9 mouse cellular contexts compared by ENCODE assay signal in the genomic region with DNA sequence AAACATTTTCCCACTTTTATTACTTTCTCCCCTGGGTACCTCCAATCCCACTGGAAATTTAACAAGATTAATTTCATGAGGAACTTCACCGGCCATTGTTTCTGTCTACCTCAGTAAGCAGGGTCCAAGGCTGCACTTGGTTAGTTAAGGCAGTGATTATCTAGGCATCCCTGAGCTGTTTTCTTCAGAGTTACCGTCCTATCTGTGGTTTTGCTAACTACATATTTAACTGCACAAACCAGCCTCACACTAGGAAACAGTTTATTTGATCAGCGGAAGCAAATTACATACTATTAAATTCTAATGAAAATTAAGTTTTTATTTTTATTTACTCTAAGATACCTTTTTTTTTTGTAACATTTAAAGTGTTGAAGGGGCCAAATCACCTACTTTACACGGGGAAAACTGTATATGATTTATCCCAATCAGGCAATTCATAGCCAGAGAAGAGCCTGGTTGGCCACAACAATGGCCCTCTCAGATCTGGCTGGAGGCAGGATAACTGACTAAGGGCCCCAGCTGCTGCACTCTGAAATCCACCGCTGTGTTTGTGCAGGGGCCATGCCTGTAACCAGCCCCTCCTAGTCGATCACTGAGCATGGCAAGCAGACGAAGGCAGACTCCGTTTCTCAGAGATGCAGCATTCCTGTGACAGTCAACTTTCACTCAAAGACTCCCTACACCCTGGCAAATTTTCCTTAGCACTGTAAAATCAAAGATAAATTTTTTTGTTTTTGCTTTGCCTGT. TPM values are rescaled to one million over a fixed set of nuclear protein-coding genes. Genes with fewer than 3 reads are reported as not detected.
DNase-seq lines count a peak whose midpoint lies in the region; ATAC-seq and TF ChIP-seq lines count a peak whose summit lies in the region.
"Had no signal": no experiment of that assay in that cellular context is flagged by ENCODE, and none has a peak within 500 bp of the region (broad histone marks: within the 10 kb centered on the region; RNA-seq: fewer than 3 reads in every experiment).

No protein-coding gene starts in this region.

- peaks cover 12% of the 10 kb centered on the region for H3K4me1 ChIP-seq in forebrain, embryonic 12.5 days
- H3K4me1 ChIP-seq in midbrain, embryonic 15.5 days, result peaks cover 12% of the 10 kb centered on the region

- H3K4me3 ChIP-seq in layer of hippocampus, adult 2 months, result no peak overlapping the region; the same call in 1 of the 2 replicates
- no peak overlapping the region for H3K4me3 ChIP-seq in forebrain, embryonic 12.5 days (replicated peaks)
- no peak overlapping the region for H3K4me3 ChIP-seq in midbrain, embryonic 15.5 days

- no peak overlapping the region for H3K4me2 ChIP-seq in forebrain, embryonic 12.5 days
- no peak overlapping the region for H3K4me2 ChIP-seq in midbrain, embryonic 15.5 days

- H3K27me3 ChIP-seq in forebrain, embryonic 12.5 days, result no peaks in the 10 kb centered on the region
- no peaks in the 10 kb centered on the region for H3K27me3 ChIP-seq in midbrain, embryonic 15.5 days (replicated peaks)

- TF ChIP-seq CTCF in layer of hippocampus, adult 2 months (conservative IDR thresholded peaks at IDR 0.05), result no peak

- peak; percentile 61 for ATAC-seq in forebrain, embryonic 12.5 days (ENCODE audit: low FRiP score)
- ATAC-seq in midbrain, embryonic 15.5 days (replicated peaks), result peak; percentile 51; the same call in 1 of the 2 replicates
- ATAC-seq in granulocyte monocyte progenitor cell, adult 5-6 weeks (replicated peaks; ENCODE audit: poor library complexity, severe bottlenecking), result no peak

- H3K9ac ChIP-seq in forebrain, embryonic 12.5 days, result no peak overlapping the region
- H3K9ac ChIP-seq in midbrain, embryonic 15.5 days, result no peak overlapping the region

- H3K9me3 ChIP-seq in forebrain, embryonic 12.5 days, result no peaks in the 10 kb centered on the region
- no peaks in the 10 kb centered on the region for H3K9me3 ChIP-seq in midbrain, embryonic 15.5 days

- H3K27ac ChIP-seq in layer of hippocampus, adult 2 months, result peak overlapping the region; percentile 40; the same call in 1 of the 2 replicates
- H3K27ac ChIP-seq in forebrain, embryonic 12.5 days, result no peak overlapping the region
- H3K27ac ChIP-seq in midbrain, embryonic 15.5 days, result no peak overlapping the region

- H3K36me3 ChIP-seq in forebrain, embryonic 12.5 days (replicated peaks), result no peaks in the 10 kb centered on the region
- H3K36me3 ChIP-seq in midbrain, embryonic 15.5 days (replicated peaks), result no peaks in the 10 kb centered on the region

- no peak for DNase-seq in layer of hippocampus, adult 2 months (ENCODE audit: low spot score in 2 of 2)
- no peak for DNase-seq in layer of hippocampus, postnatal 25 days (ENCODE audit: extremely low spot score in 1 of 2, low spot score in 1 of 2)
- peak; percentile 48 for DNase-seq in embryo, embryonic 10 days (ENCODE audit: low spot score)
- no peak for DNase-seq in adrenal gland, adult (ENCODE audit: inconsistent age in 2 of 2, low spot score in 1 of 2)
- DNase-seq: kidney, postnatal 36 days; thymus, adult 18-20 months had no signal

- WGBS in forebrain, embryonic 12.5 days, result 31% methylated on average over 8 of the region's 8 CpGs
- WGBS in midbrain, embryonic 15.5 days, result 27% methylated on average over 8 of the region's 8 CpGs

RNA-seq across cellular contexts. Expression of gene Sos1, which starts 9.0 kb away (rescaled TPM):
- total RNA-seq in layer of hippocampus, adult 2 months (2021), result 10 to 100 TPM; 35.2 to 36.8 TPM
- 10 to 100 TPM; 31.6 to 34.3 TPM for total RNA-seq in layer of hippocampus, postnatal 25 days (2021)
- polyA plus RNA-seq in forebrain, embryonic 12.5 days (2016; fragmentation: Nextera tagmentation; extraction: Ambion mirVana), result 7.9 and 8.0 TPM in 2 replicates
- polyA plus RNA-seq in midbrain, embryonic 15.5 days (2015; fragmentation: Nextera tagmentation; extraction: Ambion mirVana), result 8.5 and 8.8 TPM in 2 replicates
- total RNA-seq in granulocyte monocyte progenitor cell, adult 5-6 weeks (2014; fragmentation: Nextera tagmentation), result 13.9 and 17.0 TPM in 2 replicates
- 7.2 and 8.4 TPM in 2 replicates for total RNA-seq in granulocyte monocyte progenitor cell, adult 5-6 weeks (2017)
